Mouse (Mus musculus) cerebellum, adult 2 months (tissue): ENCODE data around the gene Ccn5. TPM values are rescaled to one million over a fixed set of nuclear protein-coding genes. Genes with fewer than 3 reads are reported as not detected.

Source experiments
- DNase-seq, 2 experiments: peaks; one replicate each; pipeline ENCODE4 v3.0.0; 2021
- H3K27ac ChIP-seq: fragments of 200-500 bp; 2 replicates; pipeline ENCODE4 v1.5.1; 2012; ENCODE audit warnings: low read length, control low read depth, inconsistent platforms; ENCODE audit not compliant: insufficient read depth
- H3K27me3 ChIP-seq: fragments of 200-500 bp; 2 replicates; pipeline ENCODE4 v1.6.1; 2012; ENCODE audit warnings: inconsistent platforms, mild to moderate bottlenecking, low read length, moderate library complexity; ENCODE audit not compliant: control insufficient read depth, insufficient read depth
- H3K4me1 ChIP-seq: fragments of 200-500 bp; 2 replicates; pipeline ENCODE4 v1.6.1; 2011; ENCODE audit warnings: low read length; ENCODE audit not compliant: control insufficient read depth, insufficient read depth
- H3K4me3 ChIP-seq: fragments of 200-500 bp; replicated peaks from 2 replicates; pipeline ENCODE3; 2011; ENCODE audit warnings: mild to moderate bottlenecking, low read depth, low read length, control low read depth; ENCODE audit not compliant: insufficient read depth
- CTCF ChIP-seq: fragments of 200-500 bp; IDR thresholded peaks from 2 replicates; pipeline ENCODE4 v1.5.1; 2011; ENCODE audit warnings: low read depth, mild to moderate bottlenecking, control low read depth, low read length, moderate library complexity, borderline replicate concordance; ENCODE audit not compliant: insufficient read depth
- POLR2A ChIP-seq: fragments of 200-500 bp; IDR thresholded peaks from 2 replicates; pipeline ENCODE4 v1.6.1; 2011; ENCODE audit warnings: low read length, control low read depth, borderline replicate concordance; ENCODE audit not compliant: insufficient read depth
- WGBS: fragments of 180-500 bp; shearing (Covaris S2); methylation state at CpG from one replicate; pipeline ENCODE4 v1.1.7; 2018; 5-methylcytosine and 5-hydroxymethylcytosine counted together
- polyA plus RNA-seq: library from polyadenylated mRNA; depleted of rRNA; stranded (reverse); fragments of >200 nt; gene quantifications from 2 replicates; pipeline ENCODE4 v1.2.3, GENCODE M21; 2012

Ccn5 gene
- polyA plus RNA-seq, 1 experiment = 0.08 TPM

DNA sequence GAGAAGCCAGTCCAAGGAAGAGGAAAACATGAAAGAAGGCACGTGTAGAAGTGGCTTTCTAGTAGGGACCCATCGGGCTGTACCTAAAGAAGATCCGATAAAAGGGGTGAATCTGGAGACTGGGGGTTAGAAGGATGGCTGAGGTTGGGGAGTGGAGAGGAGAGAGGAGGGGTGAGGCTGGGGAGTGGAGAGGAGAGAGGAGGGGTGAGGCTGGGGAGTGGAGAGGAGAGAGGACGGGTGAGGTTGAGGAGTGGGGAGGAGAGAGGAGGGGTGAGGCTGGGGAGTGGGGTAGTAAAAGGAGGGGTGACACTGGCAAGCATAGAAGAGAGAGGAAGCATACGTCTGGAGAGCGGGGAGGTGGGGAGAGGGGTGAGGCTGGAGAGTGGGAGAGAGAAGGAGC lies 36.6 kb downstream of the Ccn5 start:
- 91% methylated on average over 6 of the region's 6 CpGs for WGBS
- DNase-seq = no peak
- TF ChIP-seq POLR2A = no peak
- no peak for TF ChIP-seq CTCF
- Histone ChIP-seq H3K4me1 (0 out of 2 replicates have a peak, but pooled peaks cover 1% of the 10 kb centered on the region), H3K27ac (no peak overlapping the region), H3K4me3 (no peak overlapping the region), H3K27me3 (no peaks in the 10 kb centered on the region; the same call in 1 of the 2 replicates)

GRCm38 (mm10) chr2:163858254-163858947 lies 37.7 kb downstream of the Ccn5 start:
- peak; percentile 53 to 80 for DNase-seq
- no peak overlapping the region for H3K27ac ChIP-seq
- H3K4me1 ChIP-seq = peaks cover 13% of the 10 kb centered on the region
- peak overlapping the region; percentile 28 for H3K4me3 ChIP-seq
- H3K27me3 ChIP-seq = no peaks in the 10 kb centered on the region; the same call in 1 of the 2 replicates
- WGBS = 17% methylated on average over 50 of the region's 50 CpGs
- no peak for TF ChIP-seq POLR2A
- peak; percentile 84 for TF ChIP-seq CTCF

- peak; percentile 69 to 70 for DNase-seq
- TF ChIP-seq CTCF (no peak), POLR2A (no peak)
- Histone ChIP-seq H3K4me3 (no peak overlapping the region), H3K4me1 (peaks cover 48% of the 10 kb centered on the region), H3K27me3 (no peaks in the 10 kb centered on the region), H3K27ac (no peak overlapping the region)
- 9% methylated on average over 5 of the region's 5 CpGs for WGBS
Measured at GRCm38 (mm10) chr2:163865311-163865710, 44.6 kb downstream of the Ccn5 start.

DNA sequence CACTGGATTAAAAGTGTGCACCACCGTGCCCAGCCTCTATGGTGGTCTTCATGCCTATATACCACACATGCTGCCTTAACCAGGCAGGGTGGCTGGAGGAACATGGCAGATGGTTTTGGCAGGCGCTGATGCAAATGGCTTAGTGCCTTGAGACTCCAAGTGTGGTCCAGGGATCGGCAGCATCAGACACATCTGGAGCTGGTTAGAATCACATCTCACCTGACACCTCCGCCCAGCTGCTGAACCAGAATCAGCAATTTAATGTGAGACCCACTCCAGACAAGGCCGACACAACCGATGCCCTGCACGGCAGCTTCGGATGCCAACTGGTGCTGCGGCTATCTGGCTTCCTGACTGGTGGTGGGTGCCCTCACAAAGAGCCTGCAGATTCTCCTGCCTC lies 45.4 kb downstream of the Ccn5 start:
- TF ChIP-seq CTCF (no peak), POLR2A (no peak)
- Histone ChIP-seq H3K4me1 (peaks cover 49% of the 10 kb centered on the region), H3K4me3 (no peak overlapping the region), H3K27me3 (no peaks in the 10 kb centered on the region), H3K27ac (no peak overlapping the region)
- 91% methylated on average over 9 of the region's 9 CpGs for WGBS
- DNase-seq = no peak

- Histone ChIP-seq H3K4me3 (no peak overlapping the region), H3K27me3 (no peaks in the 10 kb centered on the region), H3K27ac (no peak overlapping the region), H3K4me1 (peaks cover 25% of the 10 kb centered on the region)
- TF ChIP-seq CTCF (no peak), POLR2A (no peak)
- WGBS = 17% methylated on average over 5 of the region's 5 CpGs
- peak in 1 of 2 experiments; percentile 52 for DNase-seq
Measured at GRCm38 (mm10) chr2:163869783-163870182, 49.1 kb downstream of the Ccn5 start.

DNA sequence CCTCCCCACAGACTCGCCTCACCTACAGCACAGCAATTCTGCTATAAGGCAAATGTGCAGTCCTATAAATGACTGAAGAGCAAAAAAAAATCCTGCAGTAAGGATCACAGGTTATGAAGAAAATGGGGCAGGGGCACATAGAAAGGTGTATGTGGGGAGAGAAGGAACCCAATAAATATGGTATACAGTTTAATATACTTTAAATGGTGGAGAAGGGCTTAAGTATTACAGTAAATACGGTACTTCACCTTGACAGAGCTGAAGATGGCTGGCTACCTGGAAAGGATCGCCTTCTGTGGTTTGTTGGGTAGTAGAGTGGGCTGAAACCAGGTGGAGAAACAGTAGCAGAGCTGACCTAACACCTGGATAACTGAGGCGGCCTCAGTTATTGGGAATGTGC lies 50.6 kb downstream of the Ccn5 start:
- no peak overlapping the region for H3K4me3 ChIP-seq
- WGBS = 92% methylated on average over 4 of the region's 4 CpGs
- no peak for DNase-seq
- H3K4me1 ChIP-seq = peaks cover 24% of the 10 kb centered on the region
- no peak for TF ChIP-seq POLR2A
- TF ChIP-seq CTCF = no peak
- no peaks in the 10 kb centered on the region for H3K27me3 ChIP-seq
- no peak overlapping the region for H3K27ac ChIP-seq

DNA sequence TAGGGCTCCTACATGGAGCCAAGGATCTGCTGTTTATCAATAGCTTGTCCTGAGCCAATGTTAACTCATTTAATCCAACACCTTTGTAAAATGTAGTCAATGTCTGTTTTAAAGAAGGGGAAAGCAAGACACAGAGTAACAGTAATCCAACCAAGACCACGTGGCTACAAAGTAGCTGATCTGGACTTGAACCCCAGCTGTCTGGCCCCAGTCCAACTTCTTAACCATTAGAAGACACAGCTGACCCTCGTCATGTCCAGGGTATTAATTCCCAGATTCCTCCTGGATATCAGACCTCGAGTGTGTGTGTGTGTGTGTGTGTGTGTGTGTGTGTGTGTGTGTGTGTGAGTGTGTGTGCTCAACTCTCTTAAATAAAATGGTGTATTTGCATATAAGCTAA lies 51.2 kb downstream of the Ccn5 start:
- no peak overlapping the region for H3K27ac ChIP-seq
- peaks cover 28% of the 10 kb centered on the region for H3K4me1 ChIP-seq
- no peak for DNase-seq
- no peak overlapping the region for H3K4me3 ChIP-seq
- 52% methylated on average over 3 of the region's 3 CpGs for WGBS
- H3K27me3 ChIP-seq = no peaks in the 10 kb centered on the region
- TF ChIP-seq POLR2A (no peak), CTCF (no peak)

DNA sequence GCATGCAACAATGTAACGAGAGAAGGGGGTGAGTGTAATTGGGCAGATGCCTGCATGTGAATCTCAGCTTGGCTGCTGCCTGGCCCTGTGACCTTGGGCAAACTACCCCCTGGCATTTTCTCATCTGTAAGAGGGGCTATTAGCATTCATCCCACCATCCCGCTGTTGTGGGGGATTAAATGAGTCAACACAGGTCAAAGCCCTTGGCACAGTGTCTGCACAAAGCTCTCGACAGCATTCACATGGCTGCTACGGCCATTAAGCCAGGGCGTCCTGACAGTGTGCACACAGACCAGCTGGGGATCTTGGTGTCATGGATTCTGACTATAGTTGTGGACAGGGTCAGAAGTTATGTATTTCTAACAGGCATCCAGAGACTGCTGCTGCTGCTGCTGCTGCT lies 54.2 kb downstream of the Ccn5 start:
- TF ChIP-seq POLR2A (no peak), CTCF (no peak)
- Histone ChIP-seq H3K4me3 (no peak overlapping the region), H3K27me3 (no peaks in the 10 kb centered on the region), H3K27ac (no peak overlapping the region), H3K4me1 (peaks cover 31% of the 10 kb centered on the region)
- 55% methylated on average over 5 of the region's 5 CpGs for WGBS
- no peak for DNase-seq
